Mouse (Mus musculus) hindbrain, embryonic 16.5 days (tissue): ENCODE results near the gene Anln. TPM values are rescaled to one million over a fixed set of nuclear protein-coding genes. Genes with fewer than 3 reads are reported as not detected.
"Not testable (repeated sequence)": the region's sequence is repeated elsewhere in the genome, so short reads cannot be mapped to it uniquely, and the experiment has no call there.

Experiments used
- ATAC-seq: fragments of 200-750 bp; cut with Nextera tagmentation; 2 replicates; pipeline ENCODE4 v1.8.0; 2017; ENCODE audit warnings: moderate TSS enrichment, moderate library complexity
- H3K27ac ChIP-seq: fragments of 300-500 bp; sonication (generic); 2 replicates; pipeline ENCODE4 v1.5.1; 2014; ENCODE audit warnings: low read depth, mild to moderate bottlenecking, control low read depth, low read length, moderate library complexity
- H3K27me3 ChIP-seq: fragments of 300-500 bp; sonication (generic); replicated peaks from 2 replicates; pipeline ENCODE4 v1.6.1; 2014; ENCODE audit warnings: low read length; ENCODE audit not compliant: control insufficient read depth, insufficient read depth
- H3K36me3 ChIP-seq: fragments of 300-500 bp; sonication (generic); 2 replicates; pipeline ENCODE4 v1.6.1; 2014; ENCODE audit warnings: mild to moderate bottlenecking, low read length, moderate library complexity, mixed read lengths; ENCODE audit not compliant: control insufficient read depth, insufficient read depth
- H3K4me1 ChIP-seq: fragments of 300-500 bp; sonication (generic); 2 replicates; pipeline ENCODE4 v1.6.1; 2014; ENCODE audit warnings: low read depth, low read length; ENCODE audit not compliant: control insufficient read depth, insufficient read depth
- H3K4me2 ChIP-seq: fragments of 300-500 bp; sonication (generic); 2 replicates; pipeline ENCODE4 v1.6.1; 2014; ENCODE audit warnings: mild to moderate bottlenecking, low read length, control low read depth, moderate library complexity
- H3K4me3 ChIP-seq: fragments of 300-500 bp; sonication (generic); 2 replicates; pipeline ENCODE4 v1.5.1; 2014; ENCODE audit warnings: mild to moderate bottlenecking, low read length, control low read depth, moderate library complexity
- H3K9ac ChIP-seq: fragments of 300-500 bp; sonication (generic); 2 replicates; pipeline ENCODE4 v1.6.1; 2014; ENCODE audit warnings: low read depth, mild to moderate bottlenecking, control low read depth, low read length, moderate library complexity
- H3K9me3 ChIP-seq: fragments of 300-500 bp; sonication (generic); 2 replicates; pipeline ENCODE4 v1.6.1; 2014; ENCODE audit warnings: mild to moderate bottlenecking, low read length, moderate library complexity; ENCODE audit not compliant: control insufficient read depth
- WGBS: fragments of 180-500 bp; shearing (Covaris S2); extraction: QIAGEN DNeasy Blood & Tissue Kit; methylation state at CpG from one replicate; pipeline ENCODE4 v1.1.7; 2014; 5-methylcytosine and 5-hydroxymethylcytosine counted together
- polyA plus RNA-seq: library from polyadenylated mRNA; unstranded; fragments of >200 nt; fragmentation: Nextera tagmentation; extraction: Ambion mirVana; gene quantifications from 2 replicates; pipeline ENCODE4 v1.2.1, GENCODE M21; 2015

The Anln gene
- polyA plus RNA-seq, 1 experiment from 2014 or later, result 4.1 TPM

DNA sequence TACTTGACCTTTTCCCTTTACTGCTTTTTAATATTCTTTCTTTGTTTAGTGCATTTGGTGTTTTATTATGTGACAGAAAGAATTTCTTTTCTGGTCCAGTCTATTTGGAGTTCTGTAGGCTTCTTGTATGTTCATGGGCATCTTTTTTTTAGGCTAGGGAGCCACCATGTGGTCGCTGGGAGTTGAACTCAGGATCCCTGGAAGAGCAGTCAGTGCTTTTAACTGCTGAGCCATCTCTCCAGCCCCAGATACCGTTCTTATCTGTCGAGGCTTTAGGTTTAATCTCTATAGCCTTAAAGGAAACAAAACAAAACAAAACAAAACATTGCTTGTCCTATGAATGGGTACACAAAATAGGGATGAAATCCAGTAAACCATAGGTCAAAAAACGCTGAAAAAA lies 19.4 kb upstream of the Anln start:
- 30% methylated on average over 4 of the region's 4 CpGs for WGBS
- H3K27ac ChIP-seq, H3K4me1 ChIP-seq, ATAC-seq, H3K27me3 ChIP-seq, H3K9me3 ChIP-seq, H3K4me3 ChIP-seq, H3K36me3 ChIP-seq, H3K4me2 ChIP-seq, H3K9ac ChIP-seq: not testable (repeated sequence)

- not testable (repeated sequence) for H3K9ac ChIP-seq, H3K27ac ChIP-seq, H3K4me2 ChIP-seq, H3K4me1 ChIP-seq, H3K27me3 ChIP-seq, H3K9me3 ChIP-seq, H3K4me3 ChIP-seq, H3K36me3 ChIP-seq, ATAC-seq
- 70% methylated on average over 4 of the region's 4 CpGs for WGBS
These were observed 18.6 kb upstream of the Anln start for GRCm38 (mm10) chr9:22407633-22408032.

GRCm38 (mm10) chr9:22405414-22405813 lies 16.4 kb upstream of the Anln start:
- WGBS, result 83% methylated on average over 3 of the region's 3 CpGs
- ATAC-seq, result no peak
- H3K36me3 ChIP-seq, result no peaks in the 10 kb centered on the region
- H3K4me3 ChIP-seq, result no peak overlapping the region
- H3K27me3 ChIP-seq, result no peaks in the 10 kb centered on the region
- no peak overlapping the region for H3K9ac ChIP-seq
- H3K9me3 ChIP-seq, result no peaks in the 10 kb centered on the region
- no peak overlapping the region for H3K27ac ChIP-seq
- no peaks in the 10 kb centered on the region for H3K4me1 ChIP-seq
- no peak overlapping the region for H3K4me2 ChIP-seq

GRCm38 (mm10) chr9:22403501-22403900 lies 14.5 kb upstream of the Anln start:
- H3K4me3 ChIP-seq, result not testable (repeated sequence)

GRCm38 (mm10) chr9:22402976-22403375 lies 14.0 kb upstream of the Anln start:
- Histone ChIP-seq H3K9ac (no peak overlapping the region), H3K4me3 (no peak overlapping the region), H3K9me3 (no peaks in the 10 kb centered on the region), H3K36me3 (no peaks in the 10 kb centered on the region), H3K27me3 (no peaks in the 10 kb centered on the region), H3K4me2 (no peak overlapping the region), H3K4me1 (no peaks in the 10 kb centered on the region), H3K27ac (no peak overlapping the region)
- no peak for ATAC-seq
- WGBS, result 82% methylated on average over 3 of the region's 3 CpGs

More at GRCm38 (mm10) chr9:22403501-22403900, 14.5 kb upstream of the Anln start:
- H3K27ac ChIP-seq, ATAC-seq, H3K4me2 ChIP-seq, H3K27me3 ChIP-seq, H3K9ac ChIP-seq, H3K36me3 ChIP-seq, H3K9me3 ChIP-seq, H3K4me1 ChIP-seq: not testable (repeated sequence)
- WGBS, result 64% methylated on average over 2 of the region's 2 CpGs

GRCm38 (mm10) chr9:22402001-22402400 lies 13.0 kb upstream of the Anln start:
- ATAC-seq, result no peak
- no peaks in the 10 kb centered on the region for H3K27me3 ChIP-seq
- H3K9me3 ChIP-seq, result no peaks in the 10 kb centered on the region
- no peaks in the 10 kb centered on the region for H3K4me1 ChIP-seq
- no peak overlapping the region for H3K27ac ChIP-seq
- no peaks in the 10 kb centered on the region for H3K36me3 ChIP-seq
- no peak overlapping the region for H3K4me2 ChIP-seq
- 85% methylated on average over 6 of the region's 6 CpGs for WGBS
- no peak overlapping the region for H3K4me3 ChIP-seq
- H3K9ac ChIP-seq, result no peak overlapping the region

DNA sequence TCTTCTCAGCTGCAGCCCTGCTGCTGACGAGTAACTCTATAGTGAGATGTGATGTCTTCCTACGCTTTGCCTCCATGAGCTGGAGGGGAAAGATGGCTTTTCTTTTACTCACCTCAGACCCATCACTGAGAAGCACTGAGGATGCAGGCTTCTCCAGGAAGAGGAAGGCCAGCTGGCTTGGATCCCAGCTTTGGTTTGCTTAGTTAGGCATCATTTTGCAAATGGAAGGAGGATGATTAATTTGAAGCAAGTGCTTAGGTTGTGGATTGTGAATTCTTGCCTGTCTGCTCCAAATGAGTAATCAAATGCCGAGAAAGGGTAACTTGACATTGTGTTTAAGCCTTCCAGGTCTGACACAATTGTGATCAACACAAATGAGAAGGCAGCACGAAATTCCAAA lies 10.0 kb upstream of the Anln start:
- Histone ChIP-seq H3K36me3 (no peaks in the 10 kb centered on the region), H3K27me3 (no peaks in the 10 kb centered on the region), H3K9me3 (no peaks in the 10 kb centered on the region), H3K4me3 (no peak overlapping the region), H3K27ac (no peak overlapping the region), H3K4me2 (no peak overlapping the region), H3K9ac (no peak overlapping the region), H3K4me1 (no peaks in the 10 kb centered on the region)
- no peak for ATAC-seq
- 77% methylated on average over 4 of the region's 4 CpGs for WGBS

DNA sequence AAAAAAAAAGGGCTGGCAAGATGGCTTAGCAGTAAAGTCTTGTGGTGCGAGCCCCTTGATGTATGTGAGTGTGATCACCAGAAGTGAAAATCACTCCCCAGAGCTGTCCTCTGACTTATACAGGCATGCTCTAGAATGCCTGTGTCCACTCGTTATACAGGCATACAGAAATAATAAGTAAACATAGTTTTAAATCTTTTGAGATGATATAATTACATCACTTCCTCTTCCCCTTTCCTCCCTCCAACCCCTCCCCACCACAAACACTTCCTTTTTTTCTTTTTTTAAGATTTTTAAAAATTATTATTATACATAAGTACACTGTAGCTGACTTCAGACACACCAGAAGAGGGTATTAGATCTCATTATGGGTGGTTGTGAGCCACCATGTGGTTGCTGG lies 5.7 kb upstream of the Anln start:
- H3K9ac ChIP-seq, result no peak overlapping the region
- WGBS, result 90% methylated on average over 2 of the region's 2 CpGs
- ATAC-seq, result no peak
- no peak overlapping the region for H3K4me2 ChIP-seq
- no peak overlapping the region for H3K4me3 ChIP-seq
- no peaks in the 10 kb centered on the region for H3K4me1 ChIP-seq
- no peaks in the 10 kb centered on the region for H3K27me3 ChIP-seq
- no peak overlapping the region for H3K27ac ChIP-seq
- H3K36me3 ChIP-seq, result no peaks in the 10 kb centered on the region
- no peaks in the 10 kb centered on the region for H3K9me3 ChIP-seq

- Histone ChIP-seq H3K4me1 (peaks cover 5% of the 10 kb centered on the region), H3K36me3 (no peaks in the 10 kb centered on the region), H3K27me3 (no peaks in the 10 kb centered on the region), H3K4me3 (no peak overlapping the region), H3K27ac (no peak overlapping the region), H3K9ac (no peak overlapping the region), H3K9me3 (no peaks in the 10 kb centered on the region), H3K4me2 (no peak overlapping the region)
- WGBS, result 86% methylated on average over 5 of the region's 5 CpGs
- no peak for ATAC-seq
These were observed 1.4 kb upstream of the Anln start for GRCm38 (mm10) chr9:22390390-22390789.

GRCm38 (mm10) chr9:22389736-22390245 lies 803 bp upstream of the Anln start:
- no peak for ATAC-seq
- Histone ChIP-seq H3K9ac (peak overlapping the region; percentile 82), H3K27ac (no peak overlapping the region; the same call in 1 of the 2 replicates), H3K27me3 (no peaks in the 10 kb centered on the region), H3K36me3 (no peaks in the 10 kb centered on the region), H3K4me1 (peaks cover 5% of the 10 kb centered on the region), H3K9me3 (no peaks in the 10 kb centered on the region), H3K4me3 (no peak overlapping the region; the same call in 1 of the 2 replicates), H3K4me2 (peak overlapping the region; percentile 96)
- WGBS, result 69% methylated on average over 6 of the region's 6 CpGs
